Mouse (Mus musculus) ES-Bruce4 (cell line): ENCODE data around the gene Mrpl33. TPM values are rescaled to one million over a fixed set of nuclear protein-coding genes. Genes with fewer than 3 reads are reported as not detected.
"Not testable (repeated sequence)": the region's sequence is repeated elsewhere in the genome, so short reads cannot be mapped to it uniquely, and the experiment has no call there.

Experiments used
- H3K27ac ChIP-seq: 2 replicates; pipeline ENCODE4 v1.5.1; 2012; ENCODE audit warnings: low read length, inconsistent platforms; ENCODE audit not compliant: insufficient read depth
- H3K27me3 ChIP-seq: 2 replicates; pipeline ENCODE4 v1.6.1; 2012; ENCODE audit warnings: mild to moderate bottlenecking, low read length, inconsistent platforms; ENCODE audit not compliant: control insufficient read depth, poor library complexity, insufficient read depth, severe bottlenecking
- H3K36me3 ChIP-seq: 2 replicates; pipeline ENCODE4 v1.6.1; 2012; ENCODE audit warnings: inconsistent platforms, mild to moderate bottlenecking, low read length, moderate library complexity; ENCODE audit not compliant: control insufficient read depth, poor library complexity, insufficient read depth, severe bottlenecking
- H3K4me1 ChIP-seq: one replicate; pipeline ENCODE4 v1.8.1; 2011; ENCODE audit warnings: low read length; ENCODE audit not compliant: control insufficient read depth, insufficient read depth
- H3K4me3 ChIP-seq: 2 replicates; pipeline ENCODE4 v1.5.1; 2011; ENCODE audit warnings: low read depth, mild to moderate bottlenecking, low read length
- H3K9ac ChIP-seq: 2 replicates; pipeline ENCODE4 v1.6.1; 2012; ENCODE audit warnings: low read depth, mild to moderate bottlenecking, inconsistent platforms; ENCODE audit not compliant: poor library complexity, severe bottlenecking
- H3K9me3 ChIP-seq: replicated peaks from 2 replicates; pipeline ENCODE4 v1.6.1; 2012; ENCODE audit warnings: mild to moderate bottlenecking, low read length, inconsistent platforms; ENCODE audit not compliant: control insufficient read depth, poor library complexity, insufficient read depth, severe bottlenecking
- CTCF ChIP-seq: IDR thresholded peaks from one replicate; pipeline ENCODE4 v1.8.1; 2011; ENCODE audit warnings: low read depth, low read length
- EP300 ChIP-seq: IDR thresholded peaks from 2 replicates; pipeline ENCODE4 v1.6.1; 2011; ENCODE audit warnings: low read depth, low read length; ENCODE audit not compliant: insufficient read depth
- POLR2A ChIP-seq: IDR thresholded peaks from one replicate; pipeline ENCODE4 v1.8.1; 2011; ENCODE audit warnings: low read length; ENCODE audit not compliant: insufficient read depth
- polyA plus RNA-seq: library from polyadenylated mRNA; stranded (reverse); fragments of >200 nt; gene quantifications from 2 replicates; pipeline ENCODE4 v1.2.4, GENCODE M21; 2011; ENCODE audit warnings: low read depth; ENCODE audit not compliant: missing spikeins, insufficient read depth, insufficient read length

Gene Mrpl33
- polyA plus RNA-seq, 1 experiment, result 161 TPM

GRCm38 (mm10) chr5:31576539-31576975 is 20.2 kb upstream of the Mrpl33 start:
- Histone ChIP-seq H3K27me3 (no peaks in the 10 kb centered on the region), H3K9ac (no peak overlapping the region), H3K4me1 (no peaks in the 10 kb centered on the region), H3K4me3 (no peak overlapping the region), H3K9me3 (no peaks in the 10 kb centered on the region), H3K36me3 (no peaks in the 10 kb centered on the region), H3K27ac (no peak overlapping the region)
- no peak for TF ChIP-seq POLR2A

- Histone ChIP-seq H3K9me3 (no peaks in the 10 kb centered on the region), H3K4me1 (no peaks in the 10 kb centered on the region), H3K9ac (no peak overlapping the region), H3K4me3 (no peak overlapping the region), H3K36me3 (no peaks in the 10 kb centered on the region), H3K27ac (no peak overlapping the region), H3K27me3 (no peaks in the 10 kb centered on the region)
- TF ChIP-seq CTCF, result no peak
- TF ChIP-seq EP300, result no peak
- no peak for TF ChIP-seq POLR2A
Measured at GRCm38 (mm10) chr5:31581263-31581662, 15.5 kb upstream of the Mrpl33 start.

- H3K4me1 ChIP-seq, result peaks cover 3% of the 10 kb centered on the region
- no peak overlapping the region for H3K4me3 ChIP-seq
- no peak overlapping the region for H3K9ac ChIP-seq
- no peaks in the 10 kb centered on the region for H3K9me3 ChIP-seq
- H3K27ac ChIP-seq, result no peak overlapping the region
- no peak for TF ChIP-seq EP300
- TF ChIP-seq CTCF, result no peak
- TF ChIP-seq POLR2A, result no peak
- H3K27me3 ChIP-seq, result no peaks in the 10 kb centered on the region
- no peaks in the 10 kb centered on the region for H3K36me3 ChIP-seq
Measured at GRCm38 (mm10) chr5:31581932-31582331, 14.8 kb upstream of the Mrpl33 start.

GRCm38 (mm10) chr5:31583261-31583660 is 13.5 kb upstream of the Mrpl33 start:
- TF ChIP-seq EP300 (no peak), POLR2A (no peak), CTCF (no peak)
- Histone ChIP-seq H3K4me3 (no peak overlapping the region), H3K27ac (no peak overlapping the region), H3K9me3 (no peaks in the 10 kb centered on the region), H3K27me3 (no peaks in the 10 kb centered on the region), H3K4me1 (peaks cover 3% of the 10 kb centered on the region), H3K9ac (no peak overlapping the region), H3K36me3 (no peaks in the 10 kb centered on the region)

GRCm38 (mm10) chr5:31585526-31585925 is 11.2 kb upstream of the Mrpl33 start:
- peaks cover 3% of the 10 kb centered on the region for H3K4me1 ChIP-seq
- TF ChIP-seq CTCF (no peak), EP300 (no peak), POLR2A (no peak)
- H3K27me3 ChIP-seq, result no peaks in the 10 kb centered on the region
- peaks cover 4% of the 10 kb centered on the region for H3K9me3 ChIP-seq
- no peaks in the 10 kb centered on the region for H3K36me3 ChIP-seq
- no peak overlapping the region for H3K27ac ChIP-seq
- H3K4me3 ChIP-seq, result no peak overlapping the region
- H3K9ac ChIP-seq, result no peak overlapping the region

DNA sequence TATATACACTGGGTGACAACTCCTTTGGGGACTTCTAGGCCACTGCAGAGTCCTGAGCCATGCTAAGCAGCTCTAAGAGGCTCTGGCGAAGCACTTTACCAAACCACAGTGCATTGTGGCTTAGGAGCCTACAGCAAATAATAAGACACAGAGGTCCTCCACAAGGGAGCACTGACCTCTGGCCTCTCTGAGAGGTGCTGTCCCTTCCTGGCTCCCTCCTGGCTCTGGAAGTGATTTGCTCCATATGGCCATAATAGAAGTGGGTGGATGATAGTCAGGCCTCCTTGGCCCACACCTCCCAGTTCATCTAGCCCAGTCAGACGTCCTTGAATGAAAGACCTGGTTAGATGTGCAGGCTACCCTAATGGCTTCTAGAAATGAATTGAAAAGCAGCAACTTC is 8.7 kb upstream of the Mrpl33 start:
- TF ChIP-seq POLR2A, result no peak
- Histone ChIP-seq H3K4me1 (peaks cover 3% of the 10 kb centered on the region), H3K27ac (no peak overlapping the region), H3K27me3 (no peaks in the 10 kb centered on the region), H3K9me3 (peaks cover 4% of the 10 kb centered on the region), H3K36me3 (no peaks in the 10 kb centered on the region), H3K4me3 (no peak overlapping the region), H3K9ac (no peak overlapping the region)

DNA sequence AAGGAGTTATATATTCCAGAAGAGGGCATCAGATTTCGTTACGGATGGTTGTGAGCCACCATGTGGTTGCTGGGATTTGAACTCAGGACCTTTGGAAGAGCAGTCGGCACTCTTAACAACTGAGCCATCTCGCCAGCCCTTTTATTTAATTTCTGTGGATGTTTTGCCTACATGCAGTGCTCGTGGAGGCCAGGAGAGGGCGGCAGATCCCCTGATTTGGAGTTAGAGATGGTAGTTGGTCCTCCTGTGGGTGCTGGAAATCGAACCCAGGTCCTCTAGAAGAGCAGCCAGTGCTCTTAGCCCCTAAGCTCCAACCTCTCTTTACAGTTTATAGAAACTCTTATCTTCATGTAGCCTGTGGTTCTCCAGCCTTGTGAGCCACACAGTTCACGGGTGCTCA is 8.1 kb upstream of the Mrpl33 start:
- not testable (repeated sequence) for H3K4me1 ChIP-seq, H3K9me3 ChIP-seq, H3K36me3 ChIP-seq, H3K27ac ChIP-seq, H3K9ac ChIP-seq, H3K4me3 ChIP-seq, H3K27me3 ChIP-seq
- TF ChIP-seq CTCF, result peak; percentile 44
